20 mouse cellular contexts compared by ENCODE assay signal in genomic region chr10:128296370-128297090, GRCm38 (mm10). TPM values are rescaled to one million over a fixed set of nuclear protein-coding genes. Genes with fewer than 3 reads are reported as not detected.
A peak's percentile ranks its signal among the peaks of the same experiment; 100 is the strongest.
DNase-seq lines count a peak whose midpoint lies in the region; ATAC-seq and TF ChIP-seq lines count a peak whose summit lies in the region.
"Had no signal": no experiment of that assay in that cellular context is flagged by ENCODE, and none has a peak within 500 bp of the region (broad histone marks: within the 10 kb centered on the region; RNA-seq: fewer than 3 reads in every experiment).

No protein-coding gene starts in this region.

- no peak for TF ChIP-seq RAD21 in CH12.LX (IDR thresholded peaks at IDR 0.05; ENCODE audit: low read depth, low read length)

- H3K4me2 ChIP-seq in heart, embryonic 12.5 days = 0 out of 2 replicates have a peak overlapping the region, but pooled peaks have one; percentile 32
- H3K4me2 ChIP-seq in hindbrain, postnatal 0 days (ENCODE audit: low read depth, low read length) = no peak overlapping the region
- no peak overlapping the region for H3K4me2 ChIP-seq in hindbrain, embryonic 11.5 days (replicated peaks; ENCODE audit: low read depth, low read length)
- H3K4me2 ChIP-seq in CH12.LX (ENCODE audit: insufficient read depth, low read depth, poor library complexity, severe bottlenecking) = no peak overlapping the region
- H3K4me2 ChIP-seq: liver, embryonic 11.5 days; midbrain, embryonic 12.5 days had no signal

- peak; percentile 50 to 65 for DNase-seq in cerebellum, postnatal 14 days
- DNase-seq in heart, adult 8-10 months (ENCODE audit: low spot score) = no peak
- peak; percentile 19 for DNase-seq in hindbrain, postnatal 0 days (ENCODE audit: low spot score)
- DNase-seq in hindbrain, embryonic 11.5 days (ENCODE audit: low spot score) = no peak
- no peak for DNase-seq in CH12.LX (ENCODE audit: extremely low read depth)
- DNase-seq in urinary bladder, postnatal 14 days (ENCODE audit: low spot score) = no peak
- DNase-seq: kidney, adult 18-20 months; kidney, postnatal 14 days; layer of hippocampus, adult 9-11 months; thymus, postnatal 4 days had no signal

- no peaks in the 10 kb centered on the region for H3K79me2 ChIP-seq in CH12.LX (replicated peaks; ENCODE audit: control insufficient read depth, extremely low read depth, insufficient read depth, poor library complexity, severe bottlenecking)

- TF ChIP-seq POLR2A in CH12.LX (IDR thresholded peaks at IDR 0.05; ENCODE audit: low read depth, low read length) = no peak

- no peak overlapping the region for H3K4me3 ChIP-seq in heart, embryonic 12.5 days
- H3K4me3 ChIP-seq in hindbrain, postnatal 0 days (ENCODE audit: low read length) = no peak overlapping the region
- H3K4me3 ChIP-seq in hindbrain, embryonic 11.5 days (ENCODE audit: low read depth, low read length) = no peak overlapping the region
- H3K4me3 ChIP-seq in CH12.LX (replicated peaks in 1 of 3; ENCODE audit: low read depth in 2 of 3, low read length in 2 of 3, poor library complexity in 1 of 3) = no peak overlapping the region
- H3K4me3 ChIP-seq: midbrain, embryonic 12.5 days had no signal

- WGBS in heart, embryonic 12.5 days = 68% methylated on average over 13 of the region's 13 CpGs
- WGBS in hindbrain, postnatal 0 days = 57% methylated on average over 13 of the region's 13 CpGs
- WGBS in hindbrain, embryonic 11.5 days = 81% methylated on average over 13 of the region's 13 CpGs

- peaks cover 15% of the 10 kb centered on the region for H3K36me3 ChIP-seq in heart, embryonic 12.5 days
- peaks cover 13% of the 10 kb centered on the region for H3K36me3 ChIP-seq in hindbrain, postnatal 0 days (ENCODE audit: insufficient read depth, low read length)
- 0 out of 2 replicates have a peak, but pooled peaks cover 2% of the 10 kb centered on the region for H3K36me3 ChIP-seq in hindbrain, embryonic 11.5 days (ENCODE audit: control insufficient read depth, insufficient read depth, low read length)
- peaks cover 12 to 20% of the 10 kb centered on the region in 2 experiments for H3K36me3 ChIP-seq in CH12.LX (replicated peaks in 1 of 2; ENCODE audit: control insufficient read depth in 1 of 2, insufficient read depth in 1 of 2, low read length in 1 of 2)

- H3K4me1 ChIP-seq in heart, embryonic 12.5 days (replicated peaks) = peaks cover 23% of the 10 kb centered on the region
- no peaks in the 10 kb centered on the region for H3K4me1 ChIP-seq in hindbrain, postnatal 0 days (ENCODE audit: insufficient read depth, low read length)
- no peaks in the 10 kb centered on the region for H3K4me1 ChIP-seq in hindbrain, embryonic 11.5 days (replicated peaks; ENCODE audit: control insufficient read depth, insufficient read depth, low read length)
- peaks cover 10 to 35% of the 10 kb centered on the region in 2 experiments for H3K4me1 ChIP-seq in CH12.LX (ENCODE audit: control insufficient read depth in 1 of 2, insufficient read depth in 2 of 2)
- H3K4me1 ChIP-seq: midbrain, embryonic 12.5 days had no signal

- no peaks in the 10 kb centered on the region for H3K27me3 ChIP-seq in heart, embryonic 12.5 days (replicated peaks)
- no peaks in the 10 kb centered on the region for H3K27me3 ChIP-seq in hindbrain, postnatal 0 days (ENCODE audit: insufficient read depth, low read length)
- H3K27me3 ChIP-seq in hindbrain, embryonic 11.5 days (ENCODE audit: control insufficient read depth, insufficient read depth, low read length) = no peaks in the 10 kb centered on the region
- no peaks in the 10 kb centered on the region for H3K27me3 ChIP-seq in CH12.LX (replicated peaks)
- H3K27me3 ChIP-seq: midbrain, embryonic 12.5 days had no signal

- in situ Hi-C loops in CH12.LX (cut with MboI; ENCODE audit: low pct_ligation_motif_present, low pct_unique_long_range_greater_than_20kb, low sequenced_read_pairs) = no loop called here

- no peak for TF ChIP-seq EP300 in CH12.LX (IDR thresholded peaks at IDR 0.05; ENCODE audit: low read length)

- no peak overlapping the region for H3K27ac ChIP-seq in heart, embryonic 12.5 days (ENCODE audit: poor library complexity, severe bottlenecking)
- H3K27ac ChIP-seq in hindbrain, postnatal 0 days = peak overlapping the region; percentile 32; the same call in 1 of the 2 replicates
- no peak overlapping the region for H3K27ac ChIP-seq in hindbrain, embryonic 11.5 days (ENCODE audit: low read depth, low read length)
- no peak overlapping the region for H3K27ac ChIP-seq in CH12.LX (ENCODE audit: insufficient read depth, low read depth)
- H3K27ac ChIP-seq: macrophage; midbrain, embryonic 12.5 days had no signal

- dilution Hi-C loops in CH12.LX (cut with MboI; ENCODE audit: extremely low pct_ligation_motif_present, extremely low pct_unique_long_range_greater_than_20kb, low sequenced_read_pairs) = no loop called here

- no peak overlapping the region for H3K9ac ChIP-seq in heart, embryonic 12.5 days
- H3K9ac ChIP-seq in hindbrain, postnatal 0 days (replicated peaks; ENCODE audit: low read length) = no peak overlapping the region
- no peak overlapping the region for H3K9ac ChIP-seq in hindbrain, embryonic 11.5 days (ENCODE audit: low read depth, low read length)
- peak overlapping the region; percentile 19; the same call in 1 of the 2 replicates for H3K9ac ChIP-seq in CH12.LX (ENCODE audit: insufficient read depth, low read depth)
- H3K9ac ChIP-seq: lung, embryonic 14.5 days; midbrain, embryonic 12.5 days had no signal

- no peak for TF ChIP-seq CTCF in hindbrain, postnatal 0 days (IDR thresholded peaks at IDR 0.05; ENCODE audit: low read depth)
- TF ChIP-seq CTCF in CH12.LX (conservative IDR thresholded peaks at IDR 0.05 in 1 of 2, IDR thresholded peaks at IDR 0.05 in 1 of 2; ENCODE audit: low read depth in 2 of 2, low read length in 2 of 2) = no peak

- H3K9me3 ChIP-seq in heart, embryonic 12.5 days (replicated peaks) = no peaks in the 10 kb centered on the region
- no peaks in the 10 kb centered on the region for H3K9me3 ChIP-seq in hindbrain, postnatal 0 days (ENCODE audit: low read length)
- H3K9me3 ChIP-seq in hindbrain, embryonic 11.5 days (ENCODE audit: control insufficient read depth, low read length) = no peaks in the 10 kb centered on the region
- no peaks in the 10 kb centered on the region for H3K9me3 ChIP-seq in CH12.LX (replicated peaks; ENCODE audit: low read length)
- H3K9me3 ChIP-seq: midbrain, embryonic 12.5 days had no signal

- no peak for ATAC-seq in cerebellum, adult (ENCODE audit: insufficient number of reproducible peaks, low FRiP score, low TSS enrichment)
- ATAC-seq in heart, embryonic 12.5 days (ENCODE audit: insufficient number of reproducible peaks, low FRiP score) = no peak
- 0 out of 2 replicates have a peak, but pooled peaks have one; percentile 35 for ATAC-seq in hindbrain, postnatal 0 days
- ATAC-seq in hindbrain, embryonic 11.5 days (ENCODE audit: low FRiP score) = no peak

RNA-seq across cellular contexts. Expression of gene Il23a, which starts 2.0 kb away (rescaled TPM):
- polyA plus RNA-seq in heart, embryonic 12.5 days (2016; fragmentation: Nextera tagmentation; extraction: Ambion mirVana) = 1.2 and 1.8 TPM in 2 replicates
- total RNA-seq in heart, adult 8-10 months (2022) = under 1 TPM in 1 of 4 experiments, not detected in 3; 0.38 TPM
- 0.50 TPM in 1 of 2 replicates, not detected in the other for total RNA-seq in hindbrain, postnatal 0 days (2014; rRNA removed)
- polyA plus RNA-seq in hindbrain, postnatal 0 days (2015; fragmentation: Nextera tagmentation; extraction: Ambion mirVana) = 0.35 and 0.73 TPM in 2 replicates
- 0.28 TPM in 1 of 2 replicates, not detected in the other for polyA plus RNA-seq in hindbrain, embryonic 11.5 days (2014; fragmentation: Nextera tagmentation; extraction: Ambion mirVana)
- total RNA-seq in CH12.LX (2012; rRNA removed) (1.2 and 3.6 TPM in 2 replicates), CH12.LX (2014; rRNA removed) (0.32 and 0.41 TPM in 2 replicates)
- polyA plus RNA-seq in CH12.LX (2012; ENCODE audit: insufficient read length, low read depth) = 0.30 and 0.49 TPM in 2 replicates
- total RNA-seq: adrenal gland, adult 18-20 months; gastrocnemius, adult 18-20 months had no signal
- polyA plus RNA-seq: midbrain, embryonic 12.5 days had no signal

RNA-seq across cellular contexts. Expression of gene Pan2, which starts 6.6 kb away (rescaled TPM):
- polyA plus RNA-seq in heart, embryonic 12.5 days (2016; fragmentation: Nextera tagmentation; extraction: Ambion mirVana) = 30.0 and 31.7 TPM in 2 replicates
- total RNA-seq in heart, adult 8-10 months (2022) = 1 to 10 TPM; 6.1 to 7.1 (median 6.5) TPM
- total RNA-seq in hindbrain, postnatal 0 days (2014; rRNA removed) = 21.2 and 25.2 TPM in 2 replicates
- polyA plus RNA-seq in hindbrain, postnatal 0 days (2015; fragmentation: Nextera tagmentation; extraction: Ambion mirVana) = 14.3 and 16.4 TPM in 2 replicates
- polyA plus RNA-seq in hindbrain, embryonic 11.5 days (2014; fragmentation: Nextera tagmentation; extraction: Ambion mirVana) = 30.5 and 31.2 TPM in 2 replicates
- total RNA-seq in CH12.LX (2012; rRNA removed) = 8.1 and 11.0 TPM in 2 replicates
- 9.4 and 10.6 TPM in 2 replicates for total RNA-seq in CH12.LX (2014; rRNA removed)
- polyA plus RNA-seq in CH12.LX (2012; ENCODE audit: insufficient read length, low read depth) = 16.1 and 18.5 TPM in 2 replicates

RNA-seq across cellular contexts. Expression of gene Cnpy2, which starts 25.7 kb away (rescaled TPM):
- 201 and 209 TPM in 2 replicates for polyA plus RNA-seq in heart, embryonic 12.5 days (2016; fragmentation: Nextera tagmentation; extraction: Ambion mirVana)
- 10 to 100 TPM; 54.6 to 73.4 (median 61.2) TPM for total RNA-seq in heart, adult 8-10 months (2022)
- 42.9 and 73.3 TPM in 2 replicates for total RNA-seq in hindbrain, postnatal 0 days (2014; rRNA removed)
- 186 and 189 TPM in 2 replicates for polyA plus RNA-seq in hindbrain, postnatal 0 days (2015; fragmentation: Nextera tagmentation; extraction: Ambion mirVana)
- 229 and 245 TPM in 2 replicates for polyA plus RNA-seq in hindbrain, embryonic 11.5 days (2014; fragmentation: Nextera tagmentation; extraction: Ambion mirVana)
- total RNA-seq in CH12.LX (2012; rRNA removed) = 91.0 and 111 TPM in 2 replicates
- 64.9 and 72.0 TPM in 2 replicates for total RNA-seq in CH12.LX (2014; rRNA removed)
- polyA plus RNA-seq in CH12.LX (2012; ENCODE audit: insufficient read length, low read depth) = 98.9 and 107 TPM in 2 replicates

RNA-seq across cellular contexts. Expression of gene Stat2, which starts 26.2 kb away (rescaled TPM):
- 11.2 and 12.2 TPM in 2 replicates for polyA plus RNA-seq in heart, embryonic 12.5 days (2016; fragmentation: Nextera tagmentation; extraction: Ambion mirVana)
- 1 to 10 TPM; 7.1 to 9.5 (median 8.6) TPM for total RNA-seq in heart, adult 8-10 months (2022)
- 7.5 and 8.5 TPM in 2 replicates for total RNA-seq in hindbrain, postnatal 0 days (2014; rRNA removed)
- polyA plus RNA-seq in hindbrain, postnatal 0 days (2015; fragmentation: Nextera tagmentation; extraction: Ambion mirVana) = 9.7 and 12.8 TPM in 2 replicates
- polyA plus RNA-seq in hindbrain, embryonic 11.5 days (2014; fragmentation: Nextera tagmentation; extraction: Ambion mirVana) = 15.4 and 17.3 TPM in 2 replicates
- 12.5 and 14.6 TPM in 2 replicates for total RNA-seq in CH12.LX (2012; rRNA removed)
- 2.7 and 3.3 TPM in 2 replicates for total RNA-seq in CH12.LX (2014; rRNA removed)
- 11.6 and 12.5 TPM in 2 replicates for polyA plus RNA-seq in CH12.LX (2012; ENCODE audit: insufficient read length, low read depth)

RNA-seq across cellular contexts. Expression of gene Apof, which starts 28.1 kb away (rescaled TPM):
- 0.45 TPM in 1 of 2 replicates, not detected in the other for polyA plus RNA-seq in heart, embryonic 12.5 days (2016; fragmentation: Nextera tagmentation; extraction: Ambion mirVana)
- total RNA-seq in heart, adult 8-10 months (2022) = not detected
- 0.50 TPM in 1 of 2 replicates, not detected in the other for total RNA-seq in hindbrain, postnatal 0 days (2014; rRNA removed)
- polyA plus RNA-seq in hindbrain, postnatal 0 days (2015; fragmentation: Nextera tagmentation; extraction: Ambion mirVana) = 0.23 and 0.41 TPM in 2 replicates
- not detected in 2 replicates for polyA plus RNA-seq in hindbrain, embryonic 11.5 days (2014; fragmentation: Nextera tagmentation; extraction: Ambion mirVana)
- total RNA-seq in CH12.LX (2012; rRNA removed) (1.0 and 1.3 TPM in 2 replicates), CH12.LX (2014; rRNA removed) (0.63 and 0.66 TPM in 2 replicates)
- polyA plus RNA-seq in CH12.LX (2012; ENCODE audit: insufficient read length, low read depth) = 0.99 and 1.1 TPM in 2 replicates
- total RNA-seq: heart, postnatal 10 days; left cerebral cortex, postnatal 14 days had no signal
- polyA plus RNA-seq: lung, embryonic 14.5 days; midbrain, embryonic 12.5 days had no signal

Comparison
In these comparisons a context has a peak if more than half of its experiments do, and no peak if none do; other contexts are left out.
1. DNase-seq: peak in cerebellum, postnatal 14 days (2 of 2) and hindbrain, postnatal 0 days (single experiment); none in heart, adult 8-10 months (single experiment), hindbrain, embryonic 11.5 days (single experiment), CH12.LX (single experiment) and urinary bladder, postnatal 14 days (single experiment).